Mouse (Mus musculus): ENCODE data around the gene Olfr1082. TPM values are rescaled to one million over a fixed set of nuclear protein-coding genes. Genes with fewer than 3 reads are reported as not detected.
"Not testable (repeated sequence)": the region's sequence is repeated elsewhere in the genome, so short reads cannot be mapped to it uniquely, and the experiment has no call there.

The Olfr1082 gene
- not detected for total RNA-seq (2021)

DNA sequence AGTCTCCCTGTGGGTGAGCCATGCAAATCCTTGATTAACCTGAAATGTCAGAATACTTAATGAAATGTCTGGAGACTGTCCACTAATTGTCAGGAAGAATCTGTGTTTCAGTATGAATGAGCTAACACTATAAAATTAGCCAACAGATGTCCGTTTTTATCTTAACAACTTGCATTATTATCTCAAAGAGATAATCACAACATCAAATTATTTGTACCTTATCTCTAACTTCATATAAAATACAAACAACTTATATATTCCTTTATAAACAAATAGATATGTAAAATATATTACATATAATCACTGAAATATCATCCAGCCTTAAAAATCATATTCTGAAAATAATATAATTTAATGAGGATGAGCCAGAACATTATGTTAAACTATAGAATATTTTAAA is at the start of gene Olfr1082:
Gene Olfr1082 (minus strand): TSS at position 101 of the 400 bp plus-strand sequence.
- intact Hi-C loops (cut with DNase I), result not testable (repeated sequence)

DNA sequence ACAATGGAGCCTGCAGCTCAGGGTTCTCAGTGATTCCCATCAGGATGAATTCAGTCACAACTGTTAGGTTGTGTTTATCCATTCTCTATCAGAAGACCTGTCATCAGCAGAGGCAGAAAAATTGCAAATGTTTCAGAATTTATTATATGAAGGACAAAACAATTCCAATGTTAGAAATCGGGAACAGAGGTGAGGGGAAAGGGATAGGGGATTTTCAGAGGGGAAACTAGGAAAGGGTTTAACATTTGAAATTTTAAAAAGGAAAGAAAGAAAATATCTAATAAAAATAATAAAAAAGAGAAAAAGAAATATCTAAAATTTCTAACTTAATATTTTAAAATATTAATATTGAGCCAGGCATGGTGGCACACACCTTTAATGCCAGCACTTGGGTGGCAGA is 40.9 kb upstream of the Olfr1082 start, which contains the start of gene Olfr1084:
Gene Olfr1084 (minus strand): TSS at position 101 of the 400 bp plus-strand sequence.
- DNase-seq; intact Hi-C loops (cut with DNase I): not testable (repeated sequence)

More for the DNA sequence above, at the start of gene Olfr1082:
- not testable (repeated sequence) for DNase-seq

DNA sequence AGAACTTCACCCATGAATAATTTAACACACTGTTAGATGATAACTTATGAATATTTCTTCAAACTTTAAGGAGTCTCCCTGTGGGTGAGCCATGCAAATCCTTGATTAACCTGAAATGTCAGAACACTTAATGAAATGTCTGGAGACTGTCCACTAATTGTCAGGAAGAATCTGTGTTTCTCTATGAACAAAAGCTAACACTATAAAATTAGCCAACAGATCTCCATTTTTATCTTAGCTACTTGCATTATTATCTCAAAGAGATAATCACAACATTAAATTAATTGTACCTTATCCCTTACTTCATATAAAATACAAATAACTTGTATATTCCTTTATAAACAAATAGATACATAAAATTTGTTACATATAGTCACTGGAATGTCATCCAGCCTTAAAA is 40.6 kb downstream of the Olfr1082 start, which contains the start of gene Olfr1080:
Gene Olfr1080 (minus strand): TSS at position 101 of the 400 bp plus-strand sequence.
- DNase-seq; intact Hi-C loops (cut with DNase I): not testable (repeated sequence)

Other genes with a start within 250 kb of the Olfr1082 start
- not detected for gene Olfr1055, start 248.7 kb downstream of the Olfr1082 start, total RNA-seq (2021)
- gene Olfr1056, start 236.5 kb downstream of the Olfr1082 start, total RNA-seq (2021), result not detected
- not detected for gene Olfr1057, start 220.6 kb downstream of the Olfr1082 start, total RNA-seq (2021)
- gene Olfr1058, start 210.4 kb downstream of the Olfr1082 start, total RNA-seq (2021), result not detected
- gene Olfr1061, start 184.9 kb downstream of the Olfr1082 start, total RNA-seq (2021), result not detected
- not detected for gene Olfr1062, start 172.2 kb downstream of the Olfr1082 start, total RNA-seq (2021)
- gene Olfr1065, start 148.4 kb downstream of the Olfr1082 start, total RNA-seq (2021), result not detected
- gene Olfr1066, start 142.7 kb downstream of the Olfr1082 start, total RNA-seq (2021), result not detected
- gene Olfr228, start 111.6 kb downstream of the Olfr1082 start, total RNA-seq (2021), result not detected
- not detected for gene Olfr1076, start 90.5 kb downstream of the Olfr1082 start, total RNA-seq (2021)
- gene Olfr1079, start 56.5 kb downstream of the Olfr1082 start, total RNA-seq (2021), result not detected
- gene Olfr1080, start 40.7 kb downstream of the Olfr1082 start, total RNA-seq (2021), result not detected
- not detected for gene Olfr1084, start 40.8 kb upstream of the Olfr1082 start, total RNA-seq (2021)
- not detected for gene Olfr1085, start 63.1 kb upstream of the Olfr1082 start, total RNA-seq (2021)
- not detected for gene Olfr1086, start 81.1 kb upstream of the Olfr1082 start, total RNA-seq (2021)
- not detected for gene Olfr1087, start 99.4 kb upstream of the Olfr1082 start, total RNA-seq (2021)
- not detected for gene Olfr1089, start 134.7 kb upstream of the Olfr1082 start, total RNA-seq (2021)
- not detected for gene Olfr1090, start 160.0 kb upstream of the Olfr1082 start, total RNA-seq (2021)
- not detected for gene Olfr1093, start 183.5 kb upstream of the Olfr1082 start, total RNA-seq (2021)
- gene Olfr141, start 211.1 kb upstream of the Olfr1082 start, total RNA-seq (2021), result not detected
- gene Olfr1094, start 225.7 kb upstream of the Olfr1082 start, total RNA-seq (2021), result not detected

Measured in heart, postnatal 10 days (tissue).